Mouse (Mus musculus): ENCODE measurements around the gene Cort.
"Not testable (repeated sequence)": the region's sequence is repeated elsewhere in the genome, so short reads cannot be mapped to it uniquely, and the experiment has no call there.

Cort gene

DNA sequence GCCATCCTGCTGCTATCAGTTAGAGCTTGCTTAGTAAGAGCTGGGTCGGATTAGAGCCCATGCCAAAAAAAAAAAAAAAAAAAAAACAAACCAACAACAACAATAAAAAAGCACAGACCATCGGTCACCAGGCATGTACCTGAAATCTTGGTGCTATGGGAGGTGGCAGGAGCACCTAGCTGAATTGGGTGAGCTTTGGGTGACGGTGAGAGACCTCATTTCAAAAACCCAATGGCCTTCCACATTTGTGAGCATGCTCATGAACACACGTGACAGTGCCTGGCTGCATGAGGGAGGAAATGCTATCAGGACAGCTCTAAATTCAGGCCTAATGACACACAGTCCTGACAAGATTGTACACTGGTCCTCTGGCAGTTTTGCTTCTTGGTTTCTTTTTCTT, 21.5 kb upstream of the Cort start:
- no peak for DNase-seq (ENCODE audit: low spot score in 2 of 2)

DNA sequence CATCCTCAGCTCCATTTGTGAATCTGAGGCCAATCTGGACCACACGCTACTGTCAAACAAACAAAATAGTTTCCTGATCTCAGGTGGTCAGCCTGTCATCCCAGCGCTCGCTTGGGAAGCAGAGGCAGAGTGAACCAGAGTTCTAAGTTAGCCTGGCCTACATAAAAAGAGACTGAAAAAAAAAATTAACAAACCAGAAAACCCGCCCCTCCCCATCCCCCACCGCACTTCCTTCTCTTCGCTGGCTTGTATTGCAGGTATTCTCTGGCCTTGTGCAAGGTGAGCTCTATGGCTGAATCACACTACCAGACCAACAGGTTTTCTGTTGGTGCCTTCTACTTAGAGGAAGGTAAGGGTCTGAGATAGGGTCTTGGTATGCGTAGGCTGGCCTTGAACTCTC, 21.0 kb upstream of the Cort start:
- DNase-seq (ENCODE audit: low spot score in 2 of 2), result peak in 1 of 2 experiments; percentile 29

DNA sequence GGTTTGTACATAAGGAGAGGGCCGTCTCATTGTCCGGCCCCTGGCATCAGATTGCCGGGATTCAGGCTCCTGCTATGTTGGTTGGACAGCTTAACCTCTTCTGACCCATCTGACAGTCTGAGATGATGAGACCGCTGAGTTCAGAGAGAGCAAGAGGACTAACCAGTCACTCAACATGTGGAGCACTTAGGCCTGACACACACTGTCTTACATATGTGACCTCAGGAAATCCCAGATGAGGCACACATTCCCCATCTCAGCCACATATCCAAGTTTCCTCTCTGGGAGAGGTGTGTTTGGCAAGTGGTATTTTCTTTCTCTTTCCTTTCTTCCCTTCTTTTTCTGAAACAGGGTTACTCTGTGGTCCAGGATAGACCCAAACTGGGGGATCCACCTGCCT, 18.6 kb upstream of the Cort start:
- no peak for DNase-seq (ENCODE audit: low spot score in 2 of 2)

DNA sequence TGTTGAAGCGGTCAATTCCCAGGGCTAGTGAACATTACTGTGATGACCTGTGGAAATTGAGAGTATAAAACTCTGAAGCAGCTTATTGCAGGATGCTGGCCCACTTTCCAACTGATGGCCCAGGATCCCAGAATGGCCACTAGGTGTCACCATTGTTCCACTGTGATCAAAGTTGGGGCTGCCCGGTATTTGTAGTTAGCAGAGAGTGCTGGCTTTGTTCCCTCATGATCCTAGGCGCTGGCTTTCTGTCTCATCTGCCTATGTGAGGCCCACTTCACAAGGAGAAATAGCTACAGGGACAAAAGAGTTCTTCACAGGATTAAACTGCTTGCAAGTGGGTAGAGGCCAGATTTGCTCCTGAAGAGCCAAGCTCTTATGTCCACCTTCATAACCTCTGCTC, 17.9 kb upstream of the Cort start:
- DNase-seq (ENCODE audit: low spot score in 2 of 2), result peak; percentile 69 to 83

DNA sequence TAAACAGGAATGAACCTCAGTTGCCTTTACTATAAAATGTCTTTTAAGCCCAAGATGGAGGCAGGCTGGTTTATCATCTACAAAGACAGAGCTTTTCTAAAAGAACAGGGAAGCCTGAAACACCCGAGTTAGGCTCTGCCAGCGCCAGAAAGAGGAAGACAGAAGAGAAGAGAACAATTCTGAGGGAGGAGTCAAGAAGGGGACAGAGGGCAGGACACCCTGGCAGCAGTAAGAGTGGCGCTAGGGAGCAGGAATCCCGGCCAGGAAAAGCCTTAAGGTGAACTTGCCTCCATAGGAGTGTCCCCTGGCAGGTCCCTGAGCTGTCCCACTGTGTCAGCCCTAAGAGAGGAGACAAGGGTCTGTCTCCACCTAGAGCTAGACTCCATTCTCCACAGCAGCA, 17.0 kb upstream of the Cort start:
- no peak for DNase-seq (ENCODE audit: low spot score in 2 of 2)

DNA sequence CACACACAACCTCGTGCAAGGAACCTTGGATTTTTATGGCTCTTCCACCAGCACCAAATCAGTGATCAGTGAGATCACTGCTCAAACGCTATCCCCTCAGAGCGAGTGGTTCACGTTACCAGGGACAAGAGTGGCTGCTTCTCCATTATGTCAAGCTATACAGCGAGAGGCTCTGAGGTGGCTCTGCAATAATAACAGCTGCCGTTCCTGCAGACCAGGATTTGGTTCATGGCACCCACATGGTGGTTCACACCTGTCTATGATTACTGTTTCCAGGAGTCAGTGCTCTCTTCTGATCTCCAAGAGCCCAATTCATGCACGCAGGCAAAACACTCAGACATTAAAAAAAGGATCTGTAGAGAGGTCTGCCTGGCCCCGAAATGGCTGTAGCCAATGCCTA, 12.0 kb upstream of the Cort start:
- DNase-seq (ENCODE audit: low spot score in 2 of 2), result no peak

DNA sequence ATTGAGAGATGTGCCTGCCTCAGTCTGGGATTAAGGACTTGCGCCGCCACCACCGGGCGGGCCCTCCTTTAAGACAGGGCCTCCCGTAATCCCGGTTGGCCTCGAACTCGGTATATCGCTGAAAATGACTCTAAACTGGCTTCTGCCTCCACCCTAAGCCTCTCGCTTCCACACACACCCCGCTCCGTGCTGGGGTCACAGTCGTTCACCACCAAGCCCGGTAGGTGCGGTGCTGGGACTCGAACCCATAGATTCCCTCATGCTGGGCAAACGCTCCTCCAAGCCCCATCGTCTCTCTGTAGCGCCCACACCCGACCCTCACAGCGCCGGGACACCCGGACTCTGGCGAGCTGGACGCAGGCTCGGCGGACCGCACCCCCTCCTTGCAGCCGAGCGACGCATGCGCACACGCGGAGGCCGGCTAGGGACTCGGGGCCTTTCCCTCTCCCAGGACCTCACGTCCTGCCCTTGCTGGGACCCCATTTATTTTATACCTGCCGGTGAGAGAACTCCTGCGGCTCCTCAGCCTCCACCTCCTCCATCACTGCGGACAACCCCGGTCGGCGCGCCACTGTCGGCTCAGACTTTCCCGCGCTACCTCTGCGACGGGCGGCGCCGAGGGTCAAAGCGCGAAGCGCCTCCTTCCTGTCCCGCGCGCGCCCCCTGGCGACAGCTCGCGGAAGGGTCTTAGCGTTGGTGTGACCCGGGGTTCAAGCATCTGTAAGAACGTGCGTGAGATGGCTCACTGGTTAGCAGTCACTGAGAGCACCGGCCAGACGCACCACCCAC, 10.6 kb upstream of the Cort start, which contains the start of gene Cenps:
Gene Cenps (minus strand): TSS at position 648 of the 789 bp plus-strand sequence.
- peak; percentile 84 to 85 for DNase-seq (ENCODE audit: low spot score in 2 of 2)

DNA sequence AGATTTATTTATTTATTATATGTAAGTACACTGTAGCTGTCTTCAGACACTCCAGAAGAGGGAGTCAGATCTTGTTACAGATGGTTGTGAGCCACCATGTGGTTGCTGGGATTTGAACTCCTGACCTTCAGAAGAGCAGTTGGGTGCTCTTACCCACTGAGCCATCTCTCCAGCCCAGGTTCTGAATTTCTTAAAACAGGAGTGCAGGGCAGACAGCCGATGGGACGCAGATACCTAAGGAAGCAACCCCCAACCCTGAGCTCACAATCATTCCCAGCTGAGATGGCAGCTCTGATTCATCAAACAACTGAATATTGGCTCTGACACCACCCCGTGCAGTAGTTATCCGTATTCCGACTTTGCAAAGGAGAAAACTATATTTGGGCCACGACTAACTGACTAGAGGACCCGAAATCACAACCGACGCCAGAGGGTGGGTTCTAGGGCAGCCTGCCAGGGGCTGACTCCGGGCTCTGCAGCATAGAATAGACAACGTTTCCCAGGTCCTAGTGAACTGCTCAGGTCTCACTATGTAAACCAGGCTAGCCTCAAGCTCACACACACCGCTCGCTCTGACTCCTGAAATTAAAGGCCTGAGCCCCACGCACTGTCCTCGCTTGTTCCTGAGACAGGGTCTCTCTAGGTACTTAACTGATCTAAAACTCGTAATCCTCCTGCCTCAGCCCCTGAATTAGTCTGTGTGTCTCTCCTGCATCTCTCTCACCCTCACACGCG, 9.7 kb upstream of the Cort start:
- DNase-seq (ENCODE audit: low spot score in 2 of 2), result no peak

DNA sequence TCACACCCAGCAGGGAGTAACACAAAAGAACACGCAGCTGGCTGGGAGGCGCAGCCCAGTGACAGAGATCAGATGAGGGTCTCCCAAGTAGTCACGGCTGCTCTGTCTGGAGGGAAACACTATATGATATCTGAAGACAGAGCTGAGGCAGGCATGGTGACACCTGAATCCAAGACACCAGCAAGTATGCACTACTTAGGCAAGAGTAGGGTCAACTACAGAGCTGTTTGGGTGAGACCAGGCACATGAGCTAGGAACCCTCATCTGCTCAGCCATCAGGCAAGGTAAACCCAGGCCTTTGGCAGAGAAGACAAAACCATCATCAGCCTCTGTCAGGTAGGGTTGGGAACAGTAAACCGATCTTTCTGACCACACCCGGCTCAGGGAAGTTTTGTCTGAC, 6.8 kb upstream of the Cort start:
- DNase-seq (ENCODE audit: low spot score in 2 of 2), result no peak

DNA sequence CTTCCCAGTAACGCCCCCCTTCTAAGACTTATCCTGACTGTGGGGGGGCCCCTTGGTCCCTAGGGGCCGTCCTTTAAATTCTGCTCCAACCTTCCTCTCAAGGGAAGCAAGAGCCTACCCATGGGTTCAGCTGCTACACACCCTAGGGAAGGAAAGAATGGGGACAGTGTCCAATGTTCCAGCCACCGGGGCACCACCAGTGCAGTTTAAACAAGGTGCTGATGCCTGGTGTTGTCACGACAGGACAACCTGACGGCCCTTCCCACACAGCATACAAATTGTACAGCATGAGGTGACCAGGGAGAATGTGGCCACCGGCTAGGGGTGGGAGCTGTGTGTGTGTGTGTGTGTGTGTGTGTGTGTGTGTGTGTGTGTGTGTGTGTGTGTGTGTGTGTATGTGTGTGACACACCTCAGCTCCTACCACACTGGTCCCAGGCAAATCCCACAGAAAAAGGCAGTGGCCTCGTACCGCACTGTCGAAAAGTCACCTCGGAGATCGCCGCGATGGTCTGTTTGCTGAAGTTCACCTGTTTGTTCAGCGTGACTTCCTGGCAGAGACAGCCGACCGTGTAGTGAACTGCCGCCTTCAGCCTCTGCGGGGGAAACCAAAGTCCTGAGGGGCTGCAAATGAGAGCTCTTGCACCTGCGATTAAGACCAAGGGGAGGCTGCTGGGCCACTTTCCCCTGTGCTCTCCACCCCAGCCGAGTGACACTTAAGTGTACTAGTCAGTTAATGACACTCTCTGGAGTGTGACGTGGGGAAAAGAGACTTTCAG, 5.4 kb upstream of the Cort start:
- DNase-seq (ENCODE audit: low spot score in 2 of 2), result no peak

DNA sequence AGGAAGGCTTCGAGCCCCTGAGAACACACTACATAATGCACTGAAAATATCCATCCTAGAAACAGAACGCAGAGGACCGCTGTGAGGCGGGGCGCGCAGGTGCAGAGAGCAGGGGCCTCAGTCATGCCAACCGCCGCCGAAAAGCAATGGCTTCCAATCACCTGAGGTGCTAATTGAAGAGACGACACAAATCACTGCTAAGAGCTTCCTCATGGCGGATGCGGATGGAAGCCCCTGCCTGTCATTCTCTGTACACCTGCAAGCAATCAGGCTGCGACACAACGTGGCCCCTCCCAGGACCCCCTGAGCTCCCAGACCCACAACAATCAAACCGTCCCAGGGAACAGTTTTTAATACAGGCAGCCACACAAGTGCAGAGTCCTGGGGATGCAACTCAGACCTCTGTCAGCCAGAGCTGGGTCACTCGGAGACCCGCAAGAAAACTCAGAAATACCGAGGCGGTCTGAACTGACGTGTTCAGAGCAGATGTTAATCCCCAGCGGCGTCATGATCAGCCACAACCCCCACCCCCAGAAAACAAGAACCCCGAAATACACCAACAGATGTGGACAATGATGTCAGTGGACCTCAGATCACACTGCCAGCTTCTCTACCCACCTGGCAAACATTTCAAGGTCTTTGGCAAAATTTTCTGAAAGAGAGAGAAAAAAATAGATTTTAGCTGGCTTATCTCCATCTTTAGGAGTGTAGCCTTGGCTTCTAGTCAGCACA, 4.6 kb upstream of the Cort start:
- no peak for DNase-seq (ENCODE audit: low spot score in 2 of 2)

DNA sequence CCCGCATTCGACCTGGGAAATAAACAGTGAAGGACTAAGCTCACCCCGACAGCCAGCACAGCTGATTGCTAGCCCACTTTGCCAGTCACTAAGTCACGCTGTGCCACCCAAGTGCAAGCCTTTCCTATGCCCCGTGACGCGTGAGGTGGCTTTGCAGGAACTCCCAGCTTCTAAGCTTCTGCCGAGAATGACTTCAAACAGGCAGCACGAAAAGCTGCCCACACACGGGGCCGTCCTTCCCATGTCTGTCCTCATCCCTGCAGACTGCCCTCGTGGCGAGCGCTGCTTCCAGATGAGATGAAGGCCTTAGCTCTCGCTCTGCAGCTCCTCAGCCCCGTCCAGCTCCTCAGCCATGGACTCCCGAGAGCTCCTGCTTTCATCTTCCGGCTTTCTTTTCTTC, 1.9 kb upstream of the Cort start:
- DNase-seq (ENCODE audit: low spot score in 2 of 2), result no peak

DNA sequence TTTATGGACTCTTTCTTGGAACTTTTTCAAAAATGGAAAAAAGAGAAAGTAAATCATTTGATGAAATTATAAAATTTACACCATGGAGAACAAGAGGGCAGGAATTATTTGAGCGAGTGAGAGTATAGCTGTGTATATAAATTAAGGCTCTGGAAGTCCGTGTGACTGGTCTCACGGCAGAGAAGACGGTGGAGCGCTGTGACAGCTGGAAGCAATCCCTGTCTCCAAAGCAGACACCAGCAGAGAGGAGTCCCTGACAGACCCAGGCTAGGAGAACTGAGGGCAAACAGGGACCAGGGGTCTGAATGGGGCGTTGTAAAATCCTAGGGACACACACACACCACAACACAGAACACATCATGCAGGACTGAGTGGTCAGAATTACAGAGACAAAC, 451 bp downstream of the Cort start:
- no peak for DNase-seq (ENCODE audit: low spot score in 2 of 2)

DNA sequence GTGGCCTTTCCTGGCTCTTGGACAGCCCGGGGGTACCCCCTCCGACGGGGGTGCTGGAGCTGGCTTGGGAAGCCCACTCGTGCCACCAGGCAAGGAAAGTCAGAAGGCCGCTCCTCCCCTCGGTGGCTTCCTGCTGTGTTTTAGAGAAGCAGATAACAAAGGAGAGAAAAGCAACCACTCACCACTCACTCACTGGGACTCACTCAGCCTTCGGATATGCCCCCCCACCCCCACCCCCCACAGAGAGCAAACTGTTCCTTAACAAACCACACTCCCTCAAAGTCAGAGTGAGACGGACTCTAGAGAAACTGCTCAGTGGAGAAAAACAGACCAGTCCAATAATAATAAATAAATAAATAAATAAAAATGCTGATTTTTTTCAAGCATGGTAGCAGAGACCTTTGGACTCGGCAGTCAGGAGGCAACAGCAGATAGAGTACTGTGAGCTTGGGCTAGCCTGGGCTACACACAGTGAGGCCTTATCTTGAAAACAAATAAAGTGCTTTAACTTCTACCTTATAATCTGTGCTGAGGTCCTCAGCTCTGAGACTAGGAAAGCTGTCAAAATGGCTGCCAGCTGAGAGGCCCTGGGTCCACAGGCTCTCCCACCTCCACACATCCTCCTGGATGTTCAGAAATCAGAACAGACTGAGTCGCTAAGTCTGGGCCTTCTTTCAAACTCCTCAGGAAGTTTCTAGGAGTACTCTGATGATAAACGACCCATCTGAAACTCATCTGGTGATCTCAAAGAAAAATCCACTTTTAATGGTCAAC, 1.0 kb downstream of the Cort start:
- DNase-seq (ENCODE audit: low spot score in 2 of 2), result no peak

DNA sequence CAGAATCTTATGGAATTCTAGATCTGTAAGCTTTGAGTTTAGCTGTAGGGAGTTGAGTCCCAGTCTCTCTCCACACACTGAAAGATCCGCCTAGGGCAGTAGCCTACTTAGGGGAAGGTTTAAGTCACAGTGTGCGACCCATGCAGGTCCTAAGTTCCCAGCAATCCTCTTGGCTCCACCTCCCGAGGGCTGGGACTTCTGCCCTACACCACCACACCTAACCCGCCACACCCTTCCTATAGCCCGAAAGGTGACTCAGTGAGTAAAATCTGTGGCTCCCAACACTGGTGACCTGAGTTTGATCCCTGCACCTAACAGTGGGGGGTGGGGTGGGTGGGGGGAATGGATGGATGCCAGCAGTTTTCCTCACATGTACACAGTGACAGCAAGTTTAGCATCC, 3.1 kb downstream of the Cort start:
- no peak for DNase-seq (ENCODE audit: low spot score in 2 of 2)

DNA sequence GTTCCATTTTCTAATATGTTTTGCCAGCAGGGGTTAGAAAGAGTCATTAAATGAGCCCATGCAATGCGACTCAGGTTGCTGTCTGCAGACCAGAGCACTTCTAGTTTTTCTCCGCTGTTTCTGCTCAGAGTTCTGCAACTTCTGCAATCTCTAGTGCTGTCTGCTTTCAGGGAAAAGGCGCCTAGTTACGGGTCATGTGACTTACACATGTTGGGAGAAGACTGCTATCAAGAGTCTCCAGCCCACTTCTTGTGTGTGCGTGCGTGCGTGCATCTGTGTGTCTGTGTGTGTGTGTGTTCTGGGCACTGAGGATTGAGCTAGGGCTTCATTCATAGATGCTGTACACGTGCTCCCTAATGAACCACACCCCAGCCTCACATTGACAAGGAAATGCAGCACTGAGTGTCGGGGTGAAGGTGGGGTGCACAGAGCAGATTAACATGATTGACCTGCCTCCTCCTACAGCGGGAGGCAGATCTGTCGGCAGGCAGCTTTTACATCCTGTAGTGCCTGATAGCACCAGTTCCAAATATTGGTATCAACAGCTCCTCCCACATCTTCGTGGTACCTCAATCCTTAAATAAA, 6.5 kb downstream of the Cort start:
- DNase-seq (ENCODE audit: low spot score in 2 of 2), result not testable (repeated sequence)

DNA sequence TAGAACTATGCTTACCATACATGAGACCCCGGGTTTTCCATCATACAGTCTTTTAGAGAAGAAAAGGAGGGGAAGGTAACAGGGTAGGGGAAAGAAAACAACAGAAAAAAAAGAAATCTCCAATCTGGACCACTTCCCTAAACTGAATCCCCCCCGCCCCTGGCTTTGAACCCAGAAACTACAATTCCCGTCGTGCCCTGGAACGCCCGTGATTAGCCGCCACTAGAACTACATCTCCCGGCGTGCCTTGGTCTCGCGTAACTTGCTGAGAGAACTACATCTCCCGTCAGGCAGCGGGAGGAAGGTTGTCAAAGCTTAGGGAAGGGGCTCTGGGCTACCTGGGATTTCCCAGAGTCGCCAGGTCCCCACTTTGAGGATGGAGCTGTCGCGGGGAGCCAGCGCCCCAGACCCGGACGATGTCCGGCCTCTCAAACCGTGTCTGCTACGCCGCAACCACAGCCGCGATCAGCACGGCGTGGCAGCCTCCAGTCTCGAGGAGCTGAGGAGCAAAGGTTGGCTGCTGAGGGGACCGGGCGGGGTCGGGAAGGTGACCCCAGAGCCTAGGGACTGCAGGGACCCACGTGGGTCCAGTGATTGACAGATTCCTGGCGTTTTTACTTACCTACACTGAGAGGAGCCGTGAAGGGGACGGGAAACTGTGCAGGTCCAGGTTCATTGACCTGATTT, 22.5 kb downstream of the Cort start, which contains the start of gene Dffa:
Gene Dffa (plus strand): TSS at position 272 of the 687 bp plus-strand sequence.
- peak; percentile 92 to 93 for DNase-seq (ENCODE audit: low spot score in 2 of 2)

DNA sequence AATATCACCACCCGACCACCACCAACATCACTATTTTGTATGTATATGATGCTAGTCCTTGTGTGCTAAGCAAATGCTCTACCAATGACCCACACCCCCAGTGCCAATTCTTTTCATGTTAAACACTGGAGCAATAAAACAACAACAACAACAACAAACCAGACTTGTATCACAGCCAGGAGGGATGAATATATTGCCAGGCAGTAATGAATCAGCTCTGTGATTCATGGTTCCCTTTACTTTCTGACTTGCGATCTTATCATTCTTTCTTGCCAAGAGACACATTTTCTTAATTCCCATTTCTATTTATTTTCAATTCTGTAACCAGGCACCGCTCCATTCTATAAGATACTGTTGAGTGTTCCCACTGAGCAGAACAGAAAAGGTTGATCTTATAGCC, 25.1 kb downstream of the Cort start:
- no peak for DNase-seq (ENCODE audit: low spot score in 2 of 2)

DNA sequence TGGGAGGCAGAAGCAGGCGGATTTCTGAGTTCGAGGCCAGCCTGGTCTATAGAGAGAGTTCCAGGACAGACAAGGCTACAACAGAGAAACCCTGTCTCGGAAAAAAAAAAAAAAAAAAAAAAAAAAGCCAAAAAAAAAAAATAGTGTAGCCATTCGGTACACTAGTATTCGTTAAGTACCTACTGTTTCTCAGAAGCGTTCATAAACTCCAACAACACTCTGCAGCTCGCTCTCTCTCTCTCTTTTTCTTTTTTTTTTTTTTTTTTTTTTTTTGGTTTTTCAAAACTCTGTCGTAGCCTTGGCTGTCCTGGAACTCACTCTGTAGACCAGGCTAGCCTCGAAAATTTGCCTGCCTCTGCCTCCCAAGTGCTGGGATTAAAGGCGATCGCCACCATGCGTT, 26.1 kb downstream of the Cort start:
- DNase-seq (ENCODE audit: low spot score in 2 of 2), result not testable (repeated sequence)
